ENCODE assay signal across 11 mouse cellular contexts in the genomic region with DNA sequence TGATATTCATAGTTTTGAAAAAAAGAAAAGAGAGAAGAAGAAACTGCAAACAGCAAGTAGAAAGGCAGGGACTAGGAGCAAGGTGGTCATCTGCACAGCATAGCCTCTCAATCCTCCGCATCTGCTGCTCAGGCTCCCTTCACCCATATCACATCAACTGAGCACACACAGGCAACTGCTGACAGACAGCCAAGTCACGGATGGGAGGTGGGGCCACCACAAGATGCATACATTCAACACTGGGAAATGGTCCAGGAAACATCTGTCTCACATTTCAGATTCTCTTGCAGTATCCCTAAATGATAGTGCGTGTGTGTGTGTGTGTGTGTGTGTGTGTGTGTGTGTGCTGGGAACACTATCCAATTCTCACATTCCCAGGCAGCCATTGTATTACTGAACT.
DNase-seq lines count a peak whose midpoint lies in the region; ATAC-seq lines count a peak whose summit lies in the region.
"Had no signal": no experiment of that assay in that cellular context is flagged by ENCODE, and none has a peak within 500 bp of the region (broad histone marks: within the 10 kb centered on the region; RNA-seq: fewer than 3 reads in every experiment).

No protein-coding gene starts in this region.

- no peak for DNase-seq in kidney, postnatal 36 days
- DNase-seq in hindbrain, embryonic 10.5 days (ENCODE audit: low spot score): no peak
- DNase-seq in midbrain, embryonic 14.5 days: peak; percentile 66
- DNase-seq in gastrocnemius, adult 8-10 months (ENCODE audit: low spot score in 2 of 2): no peak
- no peak for DNase-seq in thymus, postnatal 36 days
- no peak for DNase-seq in thymus, adult 18-20 months
- DNase-seq: cerebellum, adult 9-11 months; kidney, adult 8-10 months had no signal

- H3K9me3 ChIP-seq in kidney, embryonic 16.5 days (ENCODE audit: low read length): no peaks in the 10 kb centered on the region
- no peaks in the 10 kb centered on the region for H3K9me3 ChIP-seq in hindbrain, embryonic 10.5 days
- H3K9me3 ChIP-seq in midbrain, embryonic 14.5 days (ENCODE audit: control insufficient read depth, low read length): no peaks in the 10 kb centered on the region

- WGBS in kidney, embryonic 16.5 days: 17% methylated on average over 3 of the region's 3 CpGs
- WGBS in hindbrain, embryonic 10.5 days: 64% methylated on average over 3 of the region's 3 CpGs
- 48% methylated on average over 3 of the region's 3 CpGs for WGBS in midbrain, embryonic 14.5 days

- H3K4me1 ChIP-seq in kidney, embryonic 16.5 days (ENCODE audit: insufficient read depth, low read length): peaks cover 68% of the 10 kb centered on the region
- H3K4me1 ChIP-seq in hindbrain, embryonic 10.5 days (replicated peaks): peaks cover 68% of the 10 kb centered on the region
- H3K4me1 ChIP-seq in midbrain, embryonic 14.5 days (ENCODE audit: control insufficient read depth, insufficient read depth, low read length): peaks cover 64% of the 10 kb centered on the region

- peak overlapping the region; percentile 24 for H3K4me2 ChIP-seq in kidney, embryonic 16.5 days (replicated peaks; ENCODE audit: low read depth, low read length)
- H3K4me2 ChIP-seq in midbrain, embryonic 14.5 days (ENCODE audit: low read length): no peak overlapping the region

- peaks cover 10% of the 10 kb centered on the region for H3K36me3 ChIP-seq in kidney, embryonic 16.5 days (ENCODE audit: insufficient read depth, low read length)
- H3K36me3 ChIP-seq in hindbrain, embryonic 10.5 days: peaks cover 11% of the 10 kb centered on the region
- H3K36me3 ChIP-seq in midbrain, embryonic 14.5 days (ENCODE audit: control insufficient read depth, insufficient read depth, low read length): peaks cover 9% of the 10 kb centered on the region
- H3K36me3 ChIP-seq: G1E had no signal

- no peak overlapping the region for H3K4me3 ChIP-seq in kidney, embryonic 16.5 days (ENCODE audit: low read length)
- H3K4me3 ChIP-seq in hindbrain, embryonic 10.5 days: no peak overlapping the region
- H3K4me3 ChIP-seq in midbrain, embryonic 14.5 days (replicated peaks; ENCODE audit: low read depth, low read length): no peak overlapping the region

- H3K9ac ChIP-seq in kidney, embryonic 16.5 days (replicated peaks; ENCODE audit: low read length): no peak overlapping the region
- H3K9ac ChIP-seq in midbrain, embryonic 14.5 days (replicated peaks; ENCODE audit: low read length): no peak overlapping the region

- peak overlapping the region; percentile 96 for H3K27ac ChIP-seq in kidney, embryonic 16.5 days (ENCODE audit: low read length)
- peak overlapping the region; percentile 84 for H3K27ac ChIP-seq in hindbrain, embryonic 10.5 days
- H3K27ac ChIP-seq in midbrain, embryonic 14.5 days (replicated peaks; ENCODE audit: low read depth, low read length): peak overlapping the region; percentile 65

- ATAC-seq in kidney, embryonic 16.5 days (ENCODE audit: low FRiP score, low TSS enrichment): peak; percentile 39
- ATAC-seq in common myeloid progenitor, adult 5-6 weeks (replicated peaks; ENCODE audit: low read depth, poor library complexity, severe bottlenecking): peak; percentile 24; the same call in 1 of the 2 replicates
- no peak for ATAC-seq in midbrain, embryonic 14.5 days (ENCODE audit: low FRiP score, low TSS enrichment)

- H3K27me3 ChIP-seq in kidney, embryonic 16.5 days (ENCODE audit: insufficient read depth, low read length): no peaks in the 10 kb centered on the region
- H3K27me3 ChIP-seq in hindbrain, embryonic 10.5 days (ENCODE audit: insufficient read depth, poor library complexity, severe bottlenecking): no peaks in the 10 kb centered on the region
- no peaks in the 10 kb centered on the region for H3K27me3 ChIP-seq in midbrain, embryonic 14.5 days (ENCODE audit: control insufficient read depth, insufficient read depth, low read length)
